Mouse (Mus musculus) urinary bladder, postnatal 4 days (tissue): ENCODE results near the gene Zbtb42.

Experiments used
- DNase-seq, 2 experiments: peaks; one replicate each; pipeline ENCODE4 v3.0.0; 2021 to 2022; ENCODE audit warnings: low spot score in 2 of 2

Gene Zbtb42

DNA sequence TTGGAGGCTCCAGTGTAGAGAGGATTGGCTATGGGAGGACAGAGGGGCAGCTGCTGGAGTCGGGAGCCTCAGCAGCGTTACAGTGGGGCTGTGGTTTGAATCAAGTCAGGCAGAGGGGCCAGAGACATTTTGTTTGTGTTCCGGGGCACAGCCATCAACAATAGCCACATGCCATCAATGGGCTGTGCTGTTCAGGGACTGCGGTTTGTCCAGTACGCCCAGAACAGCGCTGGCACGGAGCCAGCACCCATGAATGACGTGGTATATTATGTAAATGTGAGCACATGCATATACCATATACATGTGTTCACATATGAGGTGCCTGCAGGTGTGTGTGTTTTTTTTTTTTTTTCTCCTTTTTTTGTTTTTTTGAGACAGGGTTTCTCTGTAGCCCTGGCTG, 49.2 kb downstream of the Zbtb42 start:
- DNase-seq = no peak

DNA sequence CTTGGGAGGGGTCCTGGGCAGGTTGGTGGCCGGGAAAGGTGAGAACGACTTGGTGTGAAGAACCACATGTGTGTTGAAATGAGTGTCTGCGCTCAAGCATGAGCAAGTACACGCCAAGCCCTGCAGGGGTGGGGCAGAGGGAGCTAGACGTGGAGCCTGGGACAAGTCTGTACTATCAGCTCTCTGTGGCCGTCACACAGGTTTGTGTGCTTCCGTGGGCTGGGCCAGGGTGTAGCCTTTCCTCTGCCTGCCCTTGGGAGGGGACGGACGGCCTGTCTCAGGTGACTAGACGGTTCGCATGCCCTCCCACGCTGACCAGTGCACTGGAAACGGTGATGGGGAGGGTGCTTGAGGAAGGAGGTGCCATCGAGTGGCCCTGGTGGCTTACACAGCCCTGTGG, 52.2 kb downstream of the Zbtb42 start:
- DNase-seq = no peak
